Mouse (Mus musculus): Measurements from ENCODE around the gene Kcnab2. TPM values are rescaled to one million over a fixed set of nuclear protein-coding genes. Genes with fewer than 3 reads are reported as not detected.

Gene Kcnab2
- polyA plus RNA-seq (2015; fragmentation: Nextera tagmentation; extraction: Ambion mirVana), result 11.3 and 21.7 TPM in 2 replicates

DNA sequence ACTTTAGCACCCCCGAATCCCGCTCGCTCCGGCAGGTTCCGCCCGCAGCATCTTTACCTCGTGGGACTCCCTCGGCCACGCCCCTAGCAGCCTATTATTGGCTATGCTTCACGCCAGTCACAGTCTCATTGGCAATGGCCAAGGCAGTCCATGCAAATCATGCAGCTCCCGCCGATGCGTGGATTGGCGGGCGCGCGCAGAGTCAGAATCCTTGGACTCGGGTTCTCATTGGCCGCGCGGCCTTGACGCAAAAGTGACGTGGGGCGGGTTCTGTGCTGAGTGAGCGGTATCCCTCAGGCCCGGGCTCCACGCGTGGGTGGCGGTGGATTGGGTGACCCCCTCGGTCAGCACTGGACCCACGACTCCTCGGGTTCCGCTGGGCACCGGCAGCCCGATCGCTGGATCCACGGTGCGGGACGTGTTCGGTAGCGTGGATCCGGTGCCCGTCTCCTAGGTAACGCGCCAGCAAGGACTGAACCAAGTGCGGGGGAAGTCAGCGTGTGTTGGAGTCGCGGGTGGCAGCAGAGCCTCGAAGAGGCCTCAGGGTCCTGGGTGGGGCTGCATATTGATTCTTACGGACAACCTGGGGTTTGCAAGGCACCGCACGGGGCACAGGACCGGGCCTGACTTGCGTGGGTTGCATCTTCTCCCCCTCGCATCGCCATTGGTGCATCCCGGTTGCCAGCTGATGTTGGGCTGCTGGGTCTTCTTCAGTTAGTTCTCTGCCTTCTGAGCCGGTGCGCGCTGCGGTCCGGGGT is at the start of gene Kcnab2:
Gene Kcnab2, minus strand, starts transcription at position 406 of the 758 bp plus-strand sequence.
- peaks cover 17% of the 10 kb centered on the region for H3K27me3 ChIP-seq (ENCODE audit: control insufficient read depth, insufficient read depth, low read length)
- peak within 1 kb of the TSS; percentile 59 for H3K27ac ChIP-seq (ENCODE audit: low read length)
- ATAC-seq (replicated peaks; ENCODE audit: extremely low read depth, insufficient read depth, low FRiP score), result peak; percentile 96
- peaks cover 3% of the 10 kb centered on the region; the same call in 1 of the 2 replicates for H3K9me3 ChIP-seq (replicated peaks; ENCODE audit: control insufficient read depth, low read length)
- peak within 1 kb of the TSS; percentile 81 for H3K9ac ChIP-seq (ENCODE audit: low read length)
- H3K4me2 ChIP-seq (ENCODE audit: low read depth, low read length), result peak within 1 kb of the TSS; percentile 88
- peaks cover 6% of the 10 kb centered on the region for H3K4me1 ChIP-seq (ENCODE audit: control insufficient read depth, insufficient read depth, low read length)
- 0 out of 2 replicates have a peak, but pooled peaks cover 2% of the 10 kb centered on the region for H3K36me3 ChIP-seq (ENCODE audit: control insufficient read depth, insufficient read depth)
- peak within 1 kb of the TSS; percentile 87 for H3K4me3 ChIP-seq (ENCODE audit: low read length)
- under 1% methylated on average over 63 of the region's 63 CpGs for WGBS

DNA sequence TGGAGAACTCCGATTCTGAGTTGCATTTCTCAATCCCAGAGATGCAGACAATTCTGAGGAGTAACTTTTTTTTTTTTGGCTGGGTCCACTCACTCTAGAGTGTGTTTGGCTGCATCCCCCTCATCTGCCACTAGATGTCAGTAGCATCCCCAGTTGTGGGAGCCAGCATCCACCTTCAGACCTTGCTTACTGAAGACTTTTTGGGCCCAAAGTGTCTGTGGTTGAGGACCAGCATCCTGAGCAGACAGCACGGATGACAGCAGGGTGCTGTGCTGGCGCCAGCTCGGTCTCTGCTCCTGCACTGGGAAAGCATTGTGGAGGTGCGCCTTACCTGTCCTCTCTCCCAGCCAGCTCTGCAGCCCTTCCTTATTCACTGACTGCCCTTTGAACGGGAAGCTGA is 42.4 kb upstream of the Kcnab2 start:
- no peak overlapping the region for H3K4me3 ChIP-seq (ENCODE audit: low read length)
- no peaks in the 10 kb centered on the region for H3K9me3 ChIP-seq (replicated peaks; ENCODE audit: control insufficient read depth, low read length)
- no peaks in the 10 kb centered on the region for H3K4me1 ChIP-seq (ENCODE audit: control insufficient read depth, insufficient read depth, low read length)
- no peak overlapping the region for H3K9ac ChIP-seq (ENCODE audit: low read length)
- ATAC-seq (replicated peaks; ENCODE audit: extremely low read depth, insufficient read depth, low FRiP score), result no peak
- H3K4me2 ChIP-seq (ENCODE audit: low read depth, low read length), result no peak overlapping the region
- no peaks in the 10 kb centered on the region for H3K36me3 ChIP-seq (ENCODE audit: control insufficient read depth, insufficient read depth)
- no peak overlapping the region for H3K27ac ChIP-seq (ENCODE audit: low read length)
- no peaks in the 10 kb centered on the region for H3K27me3 ChIP-seq (ENCODE audit: control insufficient read depth, insufficient read depth, low read length)
- WGBS, result 34% methylated on average over 6 of the region's 6 CpGs

DNA sequence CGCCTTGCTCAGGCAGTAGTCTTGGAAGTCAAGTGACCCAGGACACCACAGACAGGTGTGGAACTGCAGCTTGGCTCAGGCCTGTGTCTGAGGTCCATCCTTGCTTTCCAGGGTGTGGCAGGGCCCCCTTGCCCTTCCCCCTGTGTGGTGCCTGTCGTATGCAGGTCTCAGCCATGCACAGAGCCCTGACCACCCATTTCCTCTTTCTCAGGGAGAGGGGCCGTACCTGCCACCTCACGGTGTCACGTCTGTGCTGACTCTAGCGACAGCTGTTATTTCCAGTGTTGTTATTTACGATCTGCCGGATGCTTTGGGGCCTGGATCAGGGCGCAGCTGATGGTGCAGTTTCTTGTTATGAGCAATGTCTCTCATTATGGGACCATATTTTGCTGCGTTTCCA is 41.4 kb upstream of the Kcnab2 start:
- H3K9ac ChIP-seq (ENCODE audit: low read length), result no peak overlapping the region
- H3K4me1 ChIP-seq (ENCODE audit: control insufficient read depth, insufficient read depth, low read length), result no peaks in the 10 kb centered on the region
- H3K4me3 ChIP-seq (ENCODE audit: low read length), result no peak overlapping the region
- no peaks in the 10 kb centered on the region for H3K27me3 ChIP-seq (ENCODE audit: control insufficient read depth, insufficient read depth, low read length)
- H3K9me3 ChIP-seq (replicated peaks; ENCODE audit: control insufficient read depth, low read length), result no peaks in the 10 kb centered on the region
- H3K4me2 ChIP-seq (ENCODE audit: low read depth, low read length), result no peak overlapping the region
- no peak overlapping the region for H3K27ac ChIP-seq (ENCODE audit: low read length)
- no peak for ATAC-seq (replicated peaks; ENCODE audit: extremely low read depth, insufficient read depth, low FRiP score)
- WGBS, result 80% methylated on average over 10 of the region's 10 CpGs
- H3K36me3 ChIP-seq (ENCODE audit: control insufficient read depth, insufficient read depth), result no peaks in the 10 kb centered on the region

DNA sequence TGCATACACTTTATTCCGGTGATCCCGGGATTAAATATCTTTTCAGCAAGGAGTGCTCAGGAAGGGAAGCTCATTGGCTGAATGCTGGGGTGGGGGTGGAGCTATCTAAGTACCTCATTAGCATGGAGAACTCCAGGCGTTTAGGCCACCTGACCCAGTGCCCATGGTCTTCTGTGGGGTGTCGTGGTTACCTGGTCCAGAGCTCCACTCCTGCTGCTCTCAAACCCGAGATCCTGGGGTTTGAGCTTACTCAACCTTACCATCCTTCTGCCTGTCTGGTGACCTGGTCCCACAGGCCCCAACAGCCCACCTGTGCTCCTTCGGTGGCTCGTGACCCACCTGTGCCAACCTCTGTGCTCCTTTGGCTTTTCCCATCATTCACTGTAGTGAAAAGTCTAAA is 37.2 kb upstream of the Kcnab2 start:
- Histone ChIP-seq H3K4me3 (ENCODE audit: low read length) (no peak overlapping the region), H3K9ac (ENCODE audit: low read length) (no peak overlapping the region), H3K27ac (ENCODE audit: low read length) (no peak overlapping the region), H3K9me3 (replicated peaks; ENCODE audit: control insufficient read depth, low read length) (peaks cover 3% of the 10 kb centered on the region; the same call in 1 of the 2 replicates), H3K4me2 (ENCODE audit: low read depth, low read length) (no peak overlapping the region), H3K36me3 (ENCODE audit: control insufficient read depth, insufficient read depth) (no peaks in the 10 kb centered on the region), H3K27me3 (ENCODE audit: control insufficient read depth, insufficient read depth, low read length) (no peaks in the 10 kb centered on the region), H3K4me1 (ENCODE audit: control insufficient read depth, insufficient read depth, low read length) (no peaks in the 10 kb centered on the region)
- 67% methylated on average over 7 of the region's 7 CpGs for WGBS
- no peak for ATAC-seq (replicated peaks; ENCODE audit: extremely low read depth, insufficient read depth, low FRiP score)

DNA sequence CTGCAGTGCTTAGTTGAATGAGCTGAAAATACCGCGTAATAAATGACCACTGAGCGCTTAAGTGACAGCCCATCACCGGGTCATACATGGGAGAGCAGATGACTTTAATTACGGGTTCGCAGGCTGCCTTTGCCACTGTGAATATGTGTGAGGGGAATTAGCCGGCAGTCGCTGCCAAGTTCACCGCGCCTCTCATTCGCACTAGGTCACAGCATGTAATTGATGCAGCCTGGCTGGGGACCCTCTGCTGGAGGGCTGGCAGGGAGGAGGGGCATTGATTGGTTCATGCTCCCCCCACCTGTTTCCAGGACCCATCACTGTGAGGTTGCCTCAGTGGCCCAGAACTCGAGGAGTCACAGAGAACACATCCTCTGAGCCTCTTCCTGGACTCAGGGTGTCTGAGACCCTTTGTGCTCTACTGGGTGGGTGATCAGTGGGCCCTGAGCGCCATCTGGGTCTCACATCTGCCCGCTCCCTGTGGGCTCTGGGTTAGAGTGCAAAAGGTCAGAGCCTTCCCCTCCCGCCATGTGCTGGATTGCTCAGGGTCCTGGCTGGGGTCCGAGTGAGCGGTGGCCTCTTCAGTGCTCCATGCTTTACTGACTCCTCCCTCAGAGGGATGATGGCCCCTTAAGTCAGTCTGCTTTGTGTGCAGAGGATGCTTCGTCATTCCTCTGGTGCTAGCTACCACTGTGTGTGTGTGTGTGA is 34.7 kb upstream of the Kcnab2 start:
- Histone ChIP-seq H3K9me3 (replicated peaks; ENCODE audit: control insufficient read depth, low read length) (peaks cover 8% of the 10 kb centered on the region), H3K27ac (ENCODE audit: low read length) (no peak overlapping the region), H3K27me3 (ENCODE audit: control insufficient read depth, insufficient read depth, low read length) (no peaks in the 10 kb centered on the region), H3K4me1 (ENCODE audit: control insufficient read depth, insufficient read depth, low read length) (no peaks in the 10 kb centered on the region), H3K4me3 (ENCODE audit: low read length) (no peak overlapping the region), H3K36me3 (ENCODE audit: control insufficient read depth, insufficient read depth) (peaks cover 4% of the 10 kb centered on the region; the same call in 1 of the 2 replicates), H3K9ac (ENCODE audit: low read length) (no peak overlapping the region), H3K4me2 (ENCODE audit: low read depth, low read length) (no peak overlapping the region)
- ATAC-seq (replicated peaks; ENCODE audit: extremely low read depth, insufficient read depth, low FRiP score), result no peak
- 76% methylated on average over 18 of the region's 18 CpGs for WGBS

DNA sequence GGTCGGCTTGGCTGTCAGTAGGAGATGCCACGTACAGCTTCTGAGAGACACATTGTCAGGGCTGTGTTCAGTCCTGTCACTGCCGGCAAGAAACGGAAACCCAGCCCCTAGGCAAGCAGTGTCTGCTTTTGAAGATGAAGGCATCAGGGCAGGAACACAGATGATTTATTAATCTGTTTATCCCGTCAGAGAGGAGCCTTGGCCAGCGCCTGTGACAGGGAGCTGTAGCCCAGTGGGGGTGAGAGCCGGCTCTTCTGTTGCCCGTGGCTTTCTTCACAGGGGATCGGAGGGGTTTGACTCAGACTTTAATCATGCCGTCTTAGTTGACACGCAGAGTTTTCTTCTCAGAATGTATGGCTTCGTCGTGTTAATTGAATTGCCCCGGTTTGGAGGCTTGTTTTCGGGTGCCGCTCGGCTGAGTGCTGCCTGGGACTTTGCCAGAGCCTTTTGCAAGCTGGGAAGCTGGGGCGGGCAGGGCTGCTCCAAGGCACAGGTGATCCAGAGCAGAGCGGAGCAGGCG is 16.7 kb upstream of the Kcnab2 start:
- Histone ChIP-seq H3K4me2 (ENCODE audit: low read depth, low read length) (no peak overlapping the region), H3K9ac (ENCODE audit: low read length) (no peak overlapping the region), H3K9me3 (replicated peaks; ENCODE audit: control insufficient read depth, low read length) (peaks cover 8% of the 10 kb centered on the region; the same call in 1 of the 2 replicates), H3K27me3 (ENCODE audit: control insufficient read depth, insufficient read depth, low read length) (no peaks in the 10 kb centered on the region), H3K27ac (ENCODE audit: low read length) (no peak overlapping the region), H3K36me3 (ENCODE audit: control insufficient read depth, insufficient read depth) (peaks cover 11% of the 10 kb centered on the region), H3K4me3 (ENCODE audit: low read length) (no peak overlapping the region), H3K4me1 (ENCODE audit: control insufficient read depth, insufficient read depth, low read length) (no peaks in the 10 kb centered on the region; the same call in 1 of the 2 replicates)
- 39% methylated on average over 20 of the region's 20 CpGs for whole genome bisulfite sequencing
- no peak for ATAC-seq (replicated peaks; ENCODE audit: extremely low read depth, insufficient read depth, low FRiP score)

DNA sequence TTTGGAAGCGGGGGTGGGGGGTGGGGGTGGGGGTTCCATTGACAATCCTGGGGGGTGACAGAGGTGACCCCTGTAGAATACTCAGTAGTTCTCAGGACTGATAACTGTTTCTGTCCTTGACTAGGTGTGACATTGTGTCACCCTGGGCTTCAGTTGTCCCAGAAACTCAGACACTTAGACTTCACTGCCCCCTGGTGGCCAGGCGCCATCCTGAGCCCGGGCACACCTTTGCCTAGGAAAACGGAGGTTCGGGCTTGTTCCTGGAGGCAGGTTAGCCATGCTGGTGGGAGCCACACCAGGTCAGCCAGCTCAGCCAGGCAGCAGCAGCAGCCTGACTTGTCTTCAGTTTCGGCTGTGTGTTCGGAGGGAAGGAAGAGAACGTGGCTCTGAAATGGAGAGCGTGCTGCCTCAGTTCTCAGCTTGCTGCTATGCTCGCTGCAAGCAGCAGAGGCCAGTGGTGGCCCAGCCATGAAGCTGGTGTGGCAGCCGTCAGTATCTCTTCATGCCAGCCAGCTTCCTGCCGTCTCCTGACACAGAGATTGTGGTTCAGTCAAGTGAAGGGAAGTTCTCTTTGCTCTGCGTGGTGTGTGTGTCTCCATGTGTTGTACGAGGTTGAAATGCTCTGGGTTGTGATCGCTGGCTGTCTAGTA is 13.7 kb upstream of the Kcnab2 start:
- ATAC-seq (replicated peaks; ENCODE audit: extremely low read depth, insufficient read depth, low FRiP score), result peak; percentile 41
- no peaks in the 10 kb centered on the region for H3K36me3 ChIP-seq (ENCODE audit: control insufficient read depth, insufficient read depth)
- no peak overlapping the region for H3K4me2 ChIP-seq (ENCODE audit: low read depth, low read length)
- WGBS, result 44% methylated on average over 15 of the region's 15 CpGs
- H3K4me3 ChIP-seq (ENCODE audit: low read length), result no peak overlapping the region
- no peaks in the 10 kb centered on the region for H3K27me3 ChIP-seq (ENCODE audit: control insufficient read depth, insufficient read depth, low read length)
- H3K27ac ChIP-seq (ENCODE audit: low read length), result no peak overlapping the region
- no peaks in the 10 kb centered on the region for H3K9me3 ChIP-seq (replicated peaks; ENCODE audit: control insufficient read depth, low read length)
- no peak overlapping the region for H3K9ac ChIP-seq (ENCODE audit: low read length)
- H3K4me1 ChIP-seq (ENCODE audit: control insufficient read depth, insufficient read depth, low read length), result no peaks in the 10 kb centered on the region; the same call in 1 of the 2 replicates

DNA sequence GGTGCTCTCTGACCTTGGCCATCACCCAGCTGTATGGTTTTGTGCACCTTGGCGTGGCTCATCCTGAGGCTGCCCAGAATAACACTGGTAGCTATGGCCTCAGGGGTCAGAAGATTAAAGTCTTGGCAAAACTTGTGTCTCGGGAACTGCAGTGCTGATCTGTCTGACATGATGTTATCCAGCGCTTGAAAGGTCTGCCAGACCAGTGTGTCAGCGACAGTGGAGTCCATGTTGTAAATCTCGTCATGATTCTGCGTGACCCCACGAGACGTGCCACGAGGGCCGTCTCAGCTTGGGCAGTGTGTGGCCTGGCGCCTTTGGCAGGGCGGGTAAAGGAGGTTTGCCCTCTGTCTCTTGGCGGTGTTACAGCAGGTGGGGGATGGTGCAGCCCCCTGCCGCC is 12.6 kb upstream of the Kcnab2 start:
- Histone ChIP-seq H3K4me2 (ENCODE audit: low read depth, low read length) (no peak overlapping the region), H3K9me3 (replicated peaks; ENCODE audit: control insufficient read depth, low read length) (no peaks in the 10 kb centered on the region), H3K9ac (ENCODE audit: low read length) (no peak overlapping the region), H3K27me3 (ENCODE audit: control insufficient read depth, insufficient read depth, low read length) (no peaks in the 10 kb centered on the region), H3K27ac (ENCODE audit: low read length) (no peak overlapping the region), H3K4me1 (ENCODE audit: control insufficient read depth, insufficient read depth, low read length) (no peaks in the 10 kb centered on the region; the same call in 1 of the 2 replicates), H3K4me3 (ENCODE audit: low read length) (no peak overlapping the region), H3K36me3 (ENCODE audit: control insufficient read depth, insufficient read depth) (no peaks in the 10 kb centered on the region)
- 70% methylated on average over 14 of the region's 14 CpGs for WGBS
- no peak for ATAC-seq (replicated peaks; ENCODE audit: extremely low read depth, insufficient read depth, low FRiP score)

Data from heart, embryonic 16.5 days (tissue).